In genomic region chr4:106749699-106750098, GRCm38 (mm10) we compare ENCODE assay signal across 8 mouse cellular contexts. TPM values are rescaled to one million over a fixed set of nuclear protein-coding genes. Genes with fewer than 3 reads are reported as not detected.
DNase-seq lines count a peak whose midpoint lies in the region; ATAC-seq and TF ChIP-seq lines count a peak whose summit lies in the region.

No protein-coding gene starts in this region.

- no peaks in the 10 kb centered on the region for H3K36me3 ChIP-seq in embryonic facial prominence, embryonic 13.5 days
- no peaks in the 10 kb centered on the region for H3K36me3 ChIP-seq in limb, embryonic 13.5 days
- H3K36me3 ChIP-seq in midbrain, embryonic 15.5 days (replicated peaks) = no peaks in the 10 kb centered on the region
- H3K36me3 ChIP-seq in stomach, postnatal 0 days (ENCODE audit: control insufficient read depth, insufficient read depth, low read length) = peaks cover 4% of the 10 kb centered on the region; the same call in 1 of the 2 replicates

- peaks cover 26% of the 10 kb centered on the region for H3K4me1 ChIP-seq in embryonic facial prominence, embryonic 13.5 days
- H3K4me1 ChIP-seq in limb, embryonic 13.5 days = peaks cover 9% of the 10 kb centered on the region
- H3K4me1 ChIP-seq in midbrain, embryonic 15.5 days = peaks cover 23% of the 10 kb centered on the region
- H3K4me1 ChIP-seq in stomach, postnatal 0 days (replicated peaks; ENCODE audit: control insufficient read depth, insufficient read depth) = no peaks in the 10 kb centered on the region

- peak; percentile 93 for TF ChIP-seq CTCF in stomach, postnatal 0 days (IDR thresholded peaks at IDR 0.05; ENCODE audit: low read depth)

- H3K4me3 ChIP-seq in embryonic facial prominence, embryonic 13.5 days = peak overlapping the region; percentile 28
- peak overlapping the region; percentile 23 for H3K4me3 ChIP-seq in limb, embryonic 13.5 days
- peak overlapping the region; percentile 27 for H3K4me3 ChIP-seq in midbrain, embryonic 15.5 days
- no peak overlapping the region for H3K4me3 ChIP-seq in stomach, postnatal 0 days (ENCODE audit: low read depth, low read length)

- peak overlapping the region; percentile 16 for H3K9ac ChIP-seq in embryonic facial prominence, embryonic 13.5 days
- no peak overlapping the region for H3K9ac ChIP-seq in limb, embryonic 13.5 days
- no peak overlapping the region; the same call in 1 of the 2 replicates for H3K9ac ChIP-seq in midbrain, embryonic 15.5 days
- H3K9ac ChIP-seq in stomach, postnatal 0 days (ENCODE audit: low read length) = no peak overlapping the region

- peak overlapping the region; percentile 45 for H3K4me2 ChIP-seq in embryonic facial prominence, embryonic 13.5 days
- H3K4me2 ChIP-seq in limb, embryonic 13.5 days (replicated peaks) = peak overlapping the region; percentile 53
- peak overlapping the region; percentile 44 for H3K4me2 ChIP-seq in midbrain, embryonic 15.5 days
- H3K4me2 ChIP-seq in stomach, postnatal 0 days (replicated peaks; ENCODE audit: low read depth) = peak overlapping the region; percentile 14; the same call in 1 of the 2 replicates

- no peaks in the 10 kb centered on the region for H3K9me3 ChIP-seq in embryonic facial prominence, embryonic 13.5 days
- H3K9me3 ChIP-seq in limb, embryonic 13.5 days = no peaks in the 10 kb centered on the region
- no peaks in the 10 kb centered on the region for H3K9me3 ChIP-seq in midbrain, embryonic 15.5 days
- no peaks in the 10 kb centered on the region for H3K9me3 ChIP-seq in stomach, postnatal 0 days (ENCODE audit: control insufficient read depth, low read length)

- peak overlapping the region; percentile 28; the same call in 1 of the 2 replicates for H3K27ac ChIP-seq in embryonic facial prominence, embryonic 13.5 days
- no peak overlapping the region for H3K27ac ChIP-seq in limb, embryonic 13.5 days
- H3K27ac ChIP-seq in midbrain, embryonic 15.5 days = peak overlapping the region; percentile 65
- no peak overlapping the region; the same call in 1 of the 2 replicates for H3K27ac ChIP-seq in stomach, postnatal 0 days (replicated peaks)

- no peak for TF ChIP-seq EP300 in stomach, postnatal 0 days (optimal IDR thresholded peaks at IDR 0.05)

- no peaks in the 10 kb centered on the region for H3K27me3 ChIP-seq in embryonic facial prominence, embryonic 13.5 days
- H3K27me3 ChIP-seq in limb, embryonic 13.5 days = no peaks in the 10 kb centered on the region
- H3K27me3 ChIP-seq in midbrain, embryonic 15.5 days (replicated peaks) = no peaks in the 10 kb centered on the region
- no peaks in the 10 kb centered on the region for H3K27me3 ChIP-seq in stomach, postnatal 0 days (ENCODE audit: control insufficient read depth, insufficient read depth, low read length)

- DNase-seq in 3T3-L1 (ENCODE audit: low read depth, low spot score) = peak; percentile 56
- peak; percentile 70 to 82 for DNase-seq in adrenal gland, postnatal 36 days
- DNase-seq in heart, adult 8-10 months (ENCODE audit: low spot score) = peak; percentile 28
- DNase-seq in kidney, adult 9 months = peak; percentile 57
- peak; percentile 79 for DNase-seq in stomach, postnatal 0 days (ENCODE audit: low spot score)

- 6% methylated on average over 7 of the region's 7 CpGs for WGBS in embryonic facial prominence, embryonic 13.5 days
- 2% methylated on average over 7 of the region's 7 CpGs for WGBS in limb, embryonic 13.5 days
- WGBS in midbrain, embryonic 15.5 days = 0% methylated on average over 7 of the region's 7 CpGs
- WGBS in stomach, postnatal 0 days = 7% methylated on average over 7 of the region's 7 CpGs

- ATAC-seq in embryonic facial prominence, embryonic 13.5 days (ENCODE audit: insufficient number of reproducible peaks, insufficient read depth, low FRiP score, low TSS enrichment, low read depth) = peak; percentile 50; the same call in 1 of the 2 replicates
- ATAC-seq in limb, embryonic 13.5 days (ENCODE audit: low FRiP score, low read depth) = peak; percentile 82
- ATAC-seq in midbrain, embryonic 15.5 days (replicated peaks) = peak; percentile 90
- peak; percentile 88 for ATAC-seq in stomach, postnatal 0 days (ENCODE audit: low FRiP score, low TSS enrichment)

RNA-seq across cellular contexts. Expression of gene Fam151a, which starts 16.0 kb away (rescaled TPM):
- total RNA-seq in adrenal gland, postnatal 36 days (2021) = under 1 TPM in 1 of 2 experiments, not detected in 1; 0.17 TPM
- polyA plus RNA-seq in embryonic facial prominence, embryonic 13.5 days (2015; fragmentation: Nextera tagmentation; extraction: Ambion mirVana) = 0.32 TPM in 1 of 2 replicates, not detected in the other
- total RNA-seq in heart, adult 8-10 months (2022) = under 1 TPM; 0.14 to 0.47 (median 0.19) TPM
- 0.26 and 0.28 TPM in 2 replicates for polyA plus RNA-seq in limb, embryonic 13.5 days (2015; fragmentation: Nextera tagmentation; extraction: Ambion mirVana)
- not detected in 2 replicates for polyA plus RNA-seq in midbrain, embryonic 15.5 days (2015; fragmentation: Nextera tagmentation; extraction: Ambion mirVana)
- polyA plus RNA-seq in stomach, postnatal 0 days (2015; fragmentation: Nextera tagmentation; extraction: Ambion mirVana) = 0.39 and 0.41 TPM in 2 replicates

RNA-seq across cellular contexts. Expression of gene Mroh7, which starts 19.0 kb away (rescaled TPM):
- 1 to 10 TPM in 1 of 2 experiments, under 1 TPM in 1; 0.76 to 1.1 TPM for total RNA-seq in adrenal gland, postnatal 36 days (2021)
- 0.44 and 0.58 TPM in 2 replicates for polyA plus RNA-seq in embryonic facial prominence, embryonic 13.5 days (2015; fragmentation: Nextera tagmentation; extraction: Ambion mirVana)
- total RNA-seq in heart, adult 8-10 months (2022) = 1 to 10 TPM in 1 of 4 experiments, under 1 TPM in 3; 0.25 to 1.7 (median 0.40) TPM
- polyA plus RNA-seq in limb, embryonic 13.5 days (2015; fragmentation: Nextera tagmentation; extraction: Ambion mirVana) = 0.51 and 0.70 TPM in 2 replicates
- polyA plus RNA-seq in midbrain, embryonic 15.5 days (2015; fragmentation: Nextera tagmentation; extraction: Ambion mirVana) = 0.68 and 0.84 TPM in 2 replicates
- polyA plus RNA-seq in stomach, postnatal 0 days (2015; fragmentation: Nextera tagmentation; extraction: Ambion mirVana) = 0.05 and 0.15 TPM in 2 replicates

RNA-seq across cellular contexts. Expression of gene Acot11, which starts 55.1 kb away (rescaled TPM):
- total RNA-seq in adrenal gland, postnatal 36 days (2021) = 10 to 100 TPM; 49.5 to 60.7 TPM
- polyA plus RNA-seq in embryonic facial prominence, embryonic 13.5 days (2015; fragmentation: Nextera tagmentation; extraction: Ambion mirVana) = 2.1 and 3.0 TPM in 2 replicates
- total RNA-seq in heart, adult 8-10 months (2022) = 10 to 100 TPM; 26.2 to 44.3 (median 36.4) TPM
- polyA plus RNA-seq in limb, embryonic 13.5 days (2015; fragmentation: Nextera tagmentation; extraction: Ambion mirVana) = 5.1 and 5.5 TPM in 2 replicates
- polyA plus RNA-seq in midbrain, embryonic 15.5 days (2015; fragmentation: Nextera tagmentation; extraction: Ambion mirVana) = 2.2 TPM in 2 replicates
- 2.8 and 3.1 TPM in 2 replicates for polyA plus RNA-seq in stomach, postnatal 0 days (2015; fragmentation: Nextera tagmentation; extraction: Ambion mirVana)

Comparison
In these comparisons a context has a peak if more than half of its experiments do, and no peak if none do; other contexts are left out.
1. DNase-seq: peak in every context shown above with its lines; median percentile 79 in stomach, postnatal 0 days; 76 in adrenal gland, postnatal 36 days; 57 in kidney, adult 9 months; 56 in 3T3-L1; 28 in heart, adult 8-10 months.
2. H3K27ac ChIP-seq: peak in embryonic facial prominence, embryonic 13.5 days (single experiment) and midbrain, embryonic 15.5 days (single experiment); none in limb, embryonic 13.5 days (single experiment) and stomach, postnatal 0 days (single experiment).
3. Peak in every context shown above with its lines, with median percentiles within 50 percentile points of each other: ATAC-seq and H3K4me2 ChIP-seq.